Mouse (Mus musculus) midbrain, embryonic 14.5 days (tissue): ENCODE measurements around the gene Shisa5. TPM values are rescaled to one million over a fixed set of nuclear protein-coding genes. Genes with fewer than 3 reads are reported as not detected.

Experiments used
- ATAC-seq: fragments of 200-750 bp; cut with Nextera tagmentation; 2 replicates; pipeline ENCODE4 v1.8.0; 2017; ENCODE audit warnings: moderate number of reproducible peaks, moderate library complexity; ENCODE audit not compliant: low FRiP score, low TSS enrichment
- DNase-seq: peaks from one replicate; pipeline ENCODE4 v3.0.0-alpha.2; 2015
- H3K27ac ChIP-seq: fragments of 300-500 bp; sonication (generic); replicated peaks from 2 replicates; pipeline ENCODE4 v1.5.1; 2014; ENCODE audit warnings: mild to moderate bottlenecking, low read depth, low read length, moderate library complexity
- H3K27me3 ChIP-seq: fragments of 300-500 bp; sonication (generic); 2 replicates; pipeline ENCODE4 v1.6.1; 2014; ENCODE audit warnings: low read length, control low read depth, mixed read lengths; ENCODE audit not compliant: control insufficient read depth, insufficient read depth
- H3K36me3 ChIP-seq: fragments of 300-500 bp; sonication (generic); 2 replicates; pipeline ENCODE4 v1.6.1; 2014; ENCODE audit warnings: low read length, control low read depth; ENCODE audit not compliant: control insufficient read depth, insufficient read depth
- H3K4me1 ChIP-seq: fragments of 300-500 bp; sonication (generic); 2 replicates; pipeline ENCODE4 v1.6.1; 2014; ENCODE audit warnings: mild to moderate bottlenecking, antibody characterized with exemption, low read length, control low read depth; ENCODE audit not compliant: control insufficient read depth, insufficient read depth
- H3K4me2 ChIP-seq: fragments of 300-500 bp; sonication (generic); 2 replicates; pipeline ENCODE4 v1.6.1; 2014; ENCODE audit warnings: mild to moderate bottlenecking, low read length, moderate library complexity
- H3K4me3 ChIP-seq: fragments of 300-500 bp; sonication (generic); replicated peaks from 2 replicates; pipeline ENCODE4 v1.5.1; 2014; ENCODE audit warnings: low read depth, low read length
- H3K9ac ChIP-seq: fragments of 300-500 bp; sonication (generic); replicated peaks from 2 replicates; pipeline ENCODE4 v1.6.1; 2014; ENCODE audit warnings: mild to moderate bottlenecking, low read length, moderate library complexity
- H3K9me3 ChIP-seq: fragments of 300-500 bp; sonication (generic); 2 replicates; pipeline ENCODE4 v1.6.1; 2016; ENCODE audit warnings: low read length, control low read depth, mixed read lengths; ENCODE audit not compliant: control insufficient read depth
- WGBS: fragments of 180-500 bp; shearing (Covaris S2); extraction: QIAGEN DNeasy Blood & Tissue Kit; methylation state at CpG from one replicate; pipeline ENCODE4 v1.1.7; 2014; 5-methylcytosine and 5-hydroxymethylcytosine counted together
- polyA plus RNA-seq: library from polyadenylated mRNA; unstranded; fragments of >200 nt; fragmentation: Nextera tagmentation; extraction: Ambion mirVana; gene quantifications from 2 replicates; pipeline ENCODE4 v1.2.1, GENCODE M21; 2014

Shisa5 gene
- 49.1 and 49.9 TPM in 2 replicates for polyA plus RNA-seq

- under 1% methylated on average over 40 of the region's 40 CpGs for WGBS
- H3K4me2 ChIP-seq, result peak within 1 kb of the TSS; percentile 87
- peak; percentile 71 for DNase-seq
- no peak within 1 kb of the TSS for H3K27ac ChIP-seq
- no peaks in the 10 kb centered on the region; the same call in 1 of the 2 replicates for H3K4me1 ChIP-seq
- H3K9me3 ChIP-seq, result no peaks in the 10 kb centered on the region
- H3K9ac ChIP-seq, result peak within 1 kb of the TSS; percentile 56
- peak within 1 kb of the TSS; percentile 51 for H3K4me3 ChIP-seq
- no peaks in the 10 kb centered on the region for H3K36me3 ChIP-seq
- peak; percentile 53; the same call in 1 of the 2 replicates for ATAC-seq
- no peaks in the 10 kb centered on the region for H3K27me3 ChIP-seq
These were observed at the start of gene Shisa5 for GRCm38 (mm10) chr9:109038086-109038895. Gene Shisa5, plus strand, starts transcription at chr9:109038565.

- H3K27me3 ChIP-seq, result no peaks in the 10 kb centered on the region
- no peak overlapping the region for H3K4me3 ChIP-seq
- no peak overlapping the region for H3K9ac ChIP-seq
- H3K4me2 ChIP-seq, result no peak overlapping the region
- DNase-seq (no peak), ATAC-seq (no peak)
- peaks cover 17% of the 10 kb centered on the region for H3K4me1 ChIP-seq
- H3K9me3 ChIP-seq, result no peaks in the 10 kb centered on the region
- H3K27ac ChIP-seq, result no peak overlapping the region
- 85% methylated on average over 4 of the region's 4 CpGs for WGBS
- H3K36me3 ChIP-seq, result no peaks in the 10 kb centered on the region
These were observed 48.4 kb upstream of the Shisa5 start for GRCm38 (mm10) chr9:108989802-108990461.

GRCm38 (mm10) chr9:108990462-108990820, 47.9 kb upstream of the Shisa5 start:
- H3K9me3 ChIP-seq, result no peaks in the 10 kb centered on the region
- H3K27me3 ChIP-seq, result no peaks in the 10 kb centered on the region
- no peak overlapping the region for H3K4me3 ChIP-seq
- no peak overlapping the region for H3K9ac ChIP-seq
- DNase-seq, result no peak
- no peak for ATAC-seq
- no peaks in the 10 kb centered on the region for H3K36me3 ChIP-seq
- no peak overlapping the region for H3K4me2 ChIP-seq
- 85% methylated on average over 7 of the region's 7 CpGs for WGBS
- no peak overlapping the region for H3K27ac ChIP-seq
- peaks cover 18% of the 10 kb centered on the region for H3K4me1 ChIP-seq

GRCm38 (mm10) chr9:108991428-108992084, 46.8 kb upstream of the Shisa5 start, which contains the start of gene Pfkfb4:
Gene Pfkfb4, plus strand, starts transcription at chr9:108991778.
- Histone ChIP-seq H3K36me3 (no peaks in the 10 kb centered on the region), H3K27me3 (no peaks in the 10 kb centered on the region), H3K4me1 (peaks cover 20% of the 10 kb centered on the region), H3K4me2 (peak within 1 kb of the TSS; percentile 74), H3K27ac (peak within 1 kb of the TSS; percentile 81), H3K9ac (peak within 1 kb of the TSS; percentile 69), H3K4me3 (peak within 1 kb of the TSS; percentile 59), H3K9me3 (no peaks in the 10 kb centered on the region)
- DNase-seq (peak; percentile 99), ATAC-seq (peak; percentile 96)
- WGBS, result 2% methylated on average over 31 of the region's 31 CpGs

- WGBS, result 10% methylated on average over 18 of the region's 18 CpGs
- no peaks in the 10 kb centered on the region for H3K36me3 ChIP-seq
- H3K4me3 ChIP-seq, result peak overlapping the region; percentile 59
- H3K9ac ChIP-seq, result peak overlapping the region; percentile 69
- H3K4me1 ChIP-seq, result peaks cover 20% of the 10 kb centered on the region
- DNase-seq, result no peak
- peak overlapping the region; percentile 74 for H3K4me2 ChIP-seq
- H3K27me3 ChIP-seq, result no peaks in the 10 kb centered on the region
- ATAC-seq, result peak; percentile 31; the same call in 1 of the 2 replicates
- H3K27ac ChIP-seq, result peak overlapping the region; percentile 78
- H3K9me3 ChIP-seq, result no peaks in the 10 kb centered on the region
These were observed 46.3 kb upstream of the Shisa5 start for GRCm38 (mm10) chr9:108992085-108992469.

GRCm38 (mm10) chr9:108992620-108993361, 45.6 kb upstream of the Shisa5 start:
- H3K4me1 ChIP-seq, result peaks cover 20% of the 10 kb centered on the region
- H3K9ac ChIP-seq, result no peak overlapping the region; the same call in 1 of the 2 replicates
- no peaks in the 10 kb centered on the region for H3K36me3 ChIP-seq
- ATAC-seq, result no peak
- H3K4me2 ChIP-seq, result peak overlapping the region; percentile 74
- WGBS, result 90% methylated on average over 9 of the region's 9 CpGs
- no peak for DNase-seq
- peak overlapping the region; percentile 59 for H3K4me3 ChIP-seq
- 0 out of 2 replicates have a peak overlapping the region, but pooled peaks have one; percentile 78 for H3K27ac ChIP-seq
- no peaks in the 10 kb centered on the region for H3K27me3 ChIP-seq
- no peaks in the 10 kb centered on the region for H3K9me3 ChIP-seq

GRCm38 (mm10) chr9:108996411-108996810, 42.0 kb upstream of the Shisa5 start:
- Histone ChIP-seq H3K4me2 (no peak overlapping the region), H3K4me1 (peaks cover 13% of the 10 kb centered on the region), H3K9ac (no peak overlapping the region), H3K36me3 (0 out of 2 replicates have a peak, but pooled peaks cover 3% of the 10 kb centered on the region), H3K27me3 (no peaks in the 10 kb centered on the region), H3K27ac (no peak overlapping the region), H3K4me3 (no peak overlapping the region), H3K9me3 (no peaks in the 10 kb centered on the region)
- WGBS, result 81% methylated on average over 9 of the region's 9 CpGs
- no peak for DNase-seq
- no peak for ATAC-seq
